Mouse (Mus musculus): ENCODE measurements at regions not wholly inside any gene's neighbourhood (a gene's known extent, or its start where the extent isn't known, plus 50 kb on each side); places are given as distances from the start of the nearest gene placed in this dataset.

DNA sequence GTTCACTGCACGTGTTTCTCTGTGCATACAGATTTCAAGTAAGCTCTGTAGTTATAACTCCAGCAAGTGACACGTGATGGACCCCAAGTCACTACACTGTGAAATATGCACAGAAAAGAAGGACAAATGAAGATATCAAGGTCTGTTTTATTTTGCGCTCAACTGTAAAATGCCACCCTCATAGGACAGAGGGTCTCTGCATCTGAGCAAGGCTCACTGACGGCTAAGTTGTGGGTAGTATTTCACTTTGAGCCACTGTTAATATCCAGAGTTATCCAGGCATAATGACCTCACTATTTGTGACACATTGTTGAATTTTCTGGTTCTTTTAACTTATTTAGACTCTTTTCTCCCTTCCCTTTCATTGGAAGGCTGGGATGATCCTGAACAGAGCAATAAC lies 210.4 kb upstream of the Dnajc24 start:
- no peaks in the 10 kb centered on the region for H3K36me3 ChIP-seq (ENCODE audit: control insufficient read depth, insufficient read depth, low read length)
- 78% methylated on average over 4 of the region's 4 CpGs for WGBS
- H3K9ac ChIP-seq (ENCODE audit: low read depth, low read length): no peak overlapping the region
- H3K4me1 ChIP-seq (ENCODE audit: control insufficient read depth, insufficient read depth, low read length): no peaks in the 10 kb centered on the region
- no peak overlapping the region for H3K4me3 ChIP-seq (ENCODE audit: insufficient read depth, low read depth, low read length)
- TF ChIP-seq POLR2A (IDR thresholded peaks at IDR 0.05; ENCODE audit: extremely low read depth, insufficient read depth, low read length): no peak
- no peak for TF ChIP-seq CTCF (IDR thresholded peaks at IDR 0.05; ENCODE audit: low read depth, low read length)
- H3K27me3 ChIP-seq (ENCODE audit: control insufficient read depth, insufficient read depth, low read length): no peaks in the 10 kb centered on the region
- no peaks in the 10 kb centered on the region for H3K79me2 ChIP-seq (ENCODE audit: control insufficient read depth, insufficient read depth, low read length)
- no peak overlapping the region for H3K27ac ChIP-seq (replicated peaks; ENCODE audit: insufficient read depth, low read depth, low read length)
- no peak for DNase-seq (ENCODE audit: extremely low read depth, low read depth, low spot score)

- H3K4me1 ChIP-seq (ENCODE audit: control insufficient read depth, insufficient read depth, low read length): no peaks in the 10 kb centered on the region
- TF ChIP-seq POLR2A (IDR thresholded peaks at IDR 0.05; ENCODE audit: extremely low read depth, insufficient read depth, low read length) (no peak), CTCF (IDR thresholded peaks at IDR 0.05; ENCODE audit: low read depth, low read length) (no peak)
- no peak for DNase-seq (ENCODE audit: extremely low read depth, low read depth, low spot score)
- no peaks in the 10 kb centered on the region for H3K79me2 ChIP-seq (ENCODE audit: control insufficient read depth, insufficient read depth, low read length)
- no peak overlapping the region for H3K9ac ChIP-seq (ENCODE audit: low read depth, low read length)
- WGBS: 55% methylated on average over 1 of the region's 1 CpGs
- H3K36me3 ChIP-seq (ENCODE audit: control insufficient read depth, insufficient read depth, low read length): no peaks in the 10 kb centered on the region
- no peak overlapping the region for H3K27ac ChIP-seq (replicated peaks; ENCODE audit: insufficient read depth, low read depth, low read length)
- no peak overlapping the region for H3K4me3 ChIP-seq (ENCODE audit: insufficient read depth, low read depth, low read length)
- H3K27me3 ChIP-seq (ENCODE audit: control insufficient read depth, insufficient read depth, low read length): no peaks in the 10 kb centered on the region
Observed at GRCm38 (mm10) chr2:106210773-106211172, 207.4 kb upstream of the Dnajc24 start.

- no peak for DNase-seq (ENCODE audit: extremely low read depth, low read depth, low spot score)
- TF ChIP-seq POLR2A (IDR thresholded peaks at IDR 0.05; ENCODE audit: extremely low read depth, insufficient read depth, low read length) (no peak), CTCF (IDR thresholded peaks at IDR 0.05; ENCODE audit: low read depth, low read length) (no peak)
- no peaks in the 10 kb centered on the region for H3K27me3 ChIP-seq (ENCODE audit: control insufficient read depth, insufficient read depth, low read length)
- no peaks in the 10 kb centered on the region for H3K4me1 ChIP-seq (ENCODE audit: control insufficient read depth, insufficient read depth, low read length)
- H3K27ac ChIP-seq (replicated peaks; ENCODE audit: insufficient read depth, low read depth, low read length): no peak overlapping the region
- H3K36me3 ChIP-seq (ENCODE audit: control insufficient read depth, insufficient read depth, low read length): no peaks in the 10 kb centered on the region
- H3K4me3 ChIP-seq (ENCODE audit: insufficient read depth, low read depth, low read length): no peak overlapping the region
- 67% methylated on average over 4 of the region's 4 CpGs for WGBS
- no peak overlapping the region for H3K9ac ChIP-seq (ENCODE audit: low read depth, low read length)
- no peaks in the 10 kb centered on the region for H3K79me2 ChIP-seq (ENCODE audit: control insufficient read depth, insufficient read depth, low read length)
Observed at GRCm38 (mm10) chr2:106208767-106209250, 205.5 kb upstream of the Dnajc24 start.

- no peak for DNase-seq (ENCODE audit: extremely low read depth, low read depth, low spot score)
- Histone ChIP-seq H3K27me3 (ENCODE audit: control insufficient read depth, insufficient read depth, low read length) (no peaks in the 10 kb centered on the region), H3K4me3 (ENCODE audit: insufficient read depth, low read depth, low read length) (no peak overlapping the region), H3K79me2 (ENCODE audit: control insufficient read depth, insufficient read depth, low read length) (no peaks in the 10 kb centered on the region), H3K36me3 (ENCODE audit: control insufficient read depth, insufficient read depth, low read length) (no peaks in the 10 kb centered on the region), H3K9ac (ENCODE audit: low read depth, low read length) (no peak overlapping the region), H3K27ac (replicated peaks; ENCODE audit: insufficient read depth, low read depth, low read length) (no peak overlapping the region), H3K4me1 (ENCODE audit: control insufficient read depth, insufficient read depth, low read length) (no peaks in the 10 kb centered on the region)
- TF ChIP-seq POLR2A (IDR thresholded peaks at IDR 0.05; ENCODE audit: extremely low read depth, insufficient read depth, low read length) (no peak), CTCF (IDR thresholded peaks at IDR 0.05; ENCODE audit: low read depth, low read length) (peak; percentile 22; the same call in 1 of the 2 replicates)
- WGBS: 91% methylated on average over 2 of the region's 2 CpGs
Observed at GRCm38 (mm10) chr2:106200130-106200529, 196.8 kb upstream of the Dnajc24 start.

- H3K79me2 ChIP-seq (ENCODE audit: control insufficient read depth, insufficient read depth, low read length): no peaks in the 10 kb centered on the region
- H3K27me3 ChIP-seq (ENCODE audit: control insufficient read depth, insufficient read depth, low read length): no peaks in the 10 kb centered on the region
- no peak for DNase-seq (ENCODE audit: extremely low read depth, low read depth, low spot score)
- H3K36me3 ChIP-seq (ENCODE audit: control insufficient read depth, insufficient read depth, low read length): no peaks in the 10 kb centered on the region
- H3K9ac ChIP-seq (ENCODE audit: low read depth, low read length): no peak overlapping the region
- no peak overlapping the region for H3K27ac ChIP-seq (replicated peaks; ENCODE audit: insufficient read depth, low read depth, low read length)
- no peaks in the 10 kb centered on the region for H3K4me1 ChIP-seq (ENCODE audit: control insufficient read depth, insufficient read depth, low read length)
- WGBS: 29% methylated on average over 7 of the region's 7 CpGs
- TF ChIP-seq POLR2A (IDR thresholded peaks at IDR 0.05; ENCODE audit: extremely low read depth, insufficient read depth, low read length) (no peak), CTCF (IDR thresholded peaks at IDR 0.05; ENCODE audit: low read depth, low read length) (no peak)
- H3K4me3 ChIP-seq (ENCODE audit: insufficient read depth, low read depth, low read length): no peak overlapping the region
Observed at GRCm38 (mm10) chr2:106195170-106195569, 191.8 kb upstream of the Dnajc24 start.

DNA sequence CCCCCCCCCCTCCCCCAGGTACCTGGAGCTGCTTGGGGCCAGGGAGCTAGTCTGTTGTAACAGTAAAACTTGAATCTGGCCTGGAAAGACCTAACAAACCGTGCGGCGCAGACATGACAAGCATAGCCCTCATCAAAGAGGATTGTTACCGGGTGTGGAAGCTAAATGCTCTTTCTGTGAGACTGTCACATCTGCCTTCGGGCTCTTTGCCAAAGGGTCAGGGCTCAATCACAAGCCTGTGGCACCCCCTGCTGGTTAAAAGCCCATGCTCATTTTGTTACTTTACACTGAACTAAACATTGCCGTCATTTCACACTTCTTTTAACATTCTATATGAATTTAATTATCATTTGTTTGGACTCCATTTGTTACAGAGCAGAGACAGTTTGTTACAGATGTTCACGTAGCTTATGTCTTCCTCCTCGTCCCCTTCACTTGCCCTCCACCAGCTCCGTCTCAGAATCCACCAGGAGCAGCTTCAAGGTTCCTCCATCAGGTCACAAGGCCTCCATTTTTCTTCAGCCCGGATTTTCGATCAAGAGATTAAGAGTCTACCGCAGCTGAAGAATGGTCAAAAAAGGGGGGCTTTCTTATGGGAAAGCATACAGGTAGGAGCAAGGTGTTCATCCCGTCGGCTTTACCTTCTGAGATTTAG lies 191.1 kb upstream of the Dnajc24 start:
- WGBS: 15% methylated on average over 14 of the region's 14 CpGs
- Histone ChIP-seq H3K9ac (ENCODE audit: low read depth, low read length) (no peak overlapping the region), H3K27ac (replicated peaks; ENCODE audit: insufficient read depth, low read depth, low read length) (no peak overlapping the region), H3K36me3 (ENCODE audit: control insufficient read depth, insufficient read depth, low read length) (no peaks in the 10 kb centered on the region), H3K27me3 (ENCODE audit: control insufficient read depth, insufficient read depth, low read length) (no peaks in the 10 kb centered on the region), H3K4me3 (ENCODE audit: insufficient read depth, low read depth, low read length) (no peak overlapping the region), H3K79me2 (ENCODE audit: control insufficient read depth, insufficient read depth, low read length) (no peaks in the 10 kb centered on the region), H3K4me1 (ENCODE audit: control insufficient read depth, insufficient read depth, low read length) (no peaks in the 10 kb centered on the region)
- peak; percentile 67 for TF ChIP-seq CTCF (IDR thresholded peaks at IDR 0.05; ENCODE audit: low read depth, low read length)
- TF ChIP-seq POLR2A (IDR thresholded peaks at IDR 0.05; ENCODE audit: extremely low read depth, insufficient read depth, low read length): no peak
- peak; percentile 39 for DNase-seq (ENCODE audit: extremely low read depth, low read depth, low spot score)
